Mouse (Mus musculus) myocyte (in vitro differentiated cells): ENCODE results near the gene Vmn1r10.

ENCODE experiments used
- MAX ChIP-seq: IDR thresholded peaks from one replicate; pipeline ENCODE4 v1.6.1; 2011; ENCODE audit warnings: low read depth, mild to moderate bottlenecking, control low read depth
- POLR2A ChIP-seq: IDR thresholded peaks from one replicate; pipeline ENCODE4 v1.6.1; 2011; ENCODE audit warnings: low read depth, mild to moderate bottlenecking, control low read depth, moderate library complexity; ENCODE audit not compliant: insufficient read length

DNA sequence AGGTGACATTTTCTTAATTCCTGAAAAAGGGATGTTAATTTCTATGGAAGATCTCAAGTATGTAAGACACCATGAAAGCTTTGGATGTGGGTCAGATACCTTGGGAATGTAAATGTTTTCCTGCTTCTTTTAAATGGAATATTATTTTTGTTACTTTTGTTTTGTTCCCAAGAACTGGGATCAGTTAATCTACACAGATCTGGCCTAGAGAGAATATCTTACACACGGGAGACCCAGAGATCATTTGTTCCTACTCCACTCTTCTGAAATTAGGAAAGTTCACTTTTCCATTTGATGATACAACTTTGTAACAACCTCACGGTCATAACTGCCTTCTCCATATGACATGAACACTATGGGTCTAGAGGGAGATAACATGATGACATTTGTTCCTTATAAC lies 42.8 kb upstream of the Vmn1r10 start, which contains the start of gene Vmn1r9:
- TF ChIP-seq POLR2A (no peak), MAX (no peak)
